Mouse (Mus musculus): ENCODE measurements at regions not wholly inside any gene's neighbourhood (a gene's known extent, or its start where the extent isn't known, plus 50 kb on each side); places are given as distances from the start of the nearest gene placed in this dataset.

DNA sequence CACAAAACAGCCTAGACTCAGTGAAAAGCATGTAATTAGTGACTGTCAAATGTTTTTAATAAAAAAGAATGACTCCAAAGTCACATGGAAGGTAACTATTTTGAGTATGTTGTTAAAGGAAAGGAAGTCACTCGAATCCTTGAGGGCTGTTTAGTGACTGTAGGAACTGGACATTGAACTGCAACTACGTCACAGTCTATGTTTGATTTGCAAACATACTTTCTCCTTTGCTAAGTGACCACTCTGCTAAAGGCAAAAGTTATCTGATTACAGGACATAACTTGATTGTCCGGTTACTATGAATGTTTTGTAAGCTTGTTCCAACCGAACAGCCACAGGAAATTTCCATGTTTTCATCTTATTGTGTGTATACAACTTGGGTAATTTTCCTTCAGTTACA is 106.2 kb downstream of the Dmrt2 start:
- TF ChIP-seq CTCF (IDR thresholded peaks at IDR 0.05; ENCODE audit: extremely low read depth, insufficient read length, insufficient replicate concordance, low read depth, low read length) (no peak), POLR2A (IDR thresholded peaks at IDR 0.05; ENCODE audit: low read depth, low read length) (no peak)
